Mouse (Mus musculus) neural tube, embryonic 12.5 days (tissue): ENCODE data around the gene Wdr41. TPM values are rescaled to one million over a fixed set of nuclear protein-coding genes. Genes with fewer than 3 reads are reported as not detected.
A peak's percentile ranks its signal among the peaks of the same experiment; 100 is the strongest.

Experiments
- ATAC-seq: fragments of 200-750 bp; cut with Nextera tagmentation; 2 replicates; pipeline ENCODE4 v1.8.0; 2017; ENCODE audit warnings: low read depth, mild to moderate bottlenecking, moderate TSS enrichment, moderate library complexity; ENCODE audit not compliant: low FRiP score
- H3K27ac ChIP-seq: fragments of 300-500 bp; sonication (generic); 2 replicates; pipeline ENCODE4 v1.5.1; 2016
- H3K27me3 ChIP-seq: fragments of 300-500 bp; sonication (generic); replicated peaks from 2 replicates; pipeline ENCODE4 v1.6.1; 2016; ENCODE audit warnings: mild to moderate bottlenecking
- H3K36me3 ChIP-seq: fragments of 300-500 bp; sonication (generic); 2 replicates; pipeline ENCODE4 v1.6.1; 2016; ENCODE audit warnings: mild to moderate bottlenecking
- H3K4me1 ChIP-seq: fragments of 300-500 bp; sonication (generic); 2 replicates; pipeline ENCODE4 v1.6.1; 2016
- H3K4me2 ChIP-seq: fragments of 300-500 bp; sonication (generic); replicated peaks from 2 replicates; pipeline ENCODE4 v1.6.1; 2016; ENCODE audit warnings: mild to moderate bottlenecking
- H3K4me3 ChIP-seq: fragments of 300-500 bp; sonication (generic); 2 replicates; pipeline ENCODE4 v1.5.1; 2016
- H3K9ac ChIP-seq: fragments of 300-500 bp; sonication (generic); 2 replicates; pipeline ENCODE4 v1.6.1; 2016; ENCODE audit warnings: mild to moderate bottlenecking
- H3K9me3 ChIP-seq: fragments of 300-500 bp; sonication (generic); 2 replicates; pipeline ENCODE4 v1.6.1; 2016; ENCODE audit warnings: mild to moderate bottlenecking
- WGBS: fragments of 180-500 bp; shearing (Covaris S2); methylation state at CpG from one replicate; pipeline ENCODE4 v1.1.7; 2016; 5-methylcytosine and 5-hydroxymethylcytosine counted together
- polyA plus RNA-seq: library from polyadenylated mRNA; unstranded; fragments of >200 nt; fragmentation: Nextera tagmentation; extraction: Ambion mirVana; gene quantifications from 2 replicates; pipeline ENCODE4 v1.2.1, GENCODE M21; 2016

Wdr41 gene
- polyA plus RNA-seq, 1 experiment from 2014 or later: 24.5 TPM

GRCm38 (mm10) chr13:95009261-95009660 lies 33.1 kb downstream of the Wdr41 start:
- WGBS: 87% methylated on average over 7 of the region's 7 CpGs
- Histone ChIP-seq H3K4me3 (no peak overlapping the region), H3K36me3 (no peaks in the 10 kb centered on the region), H3K9ac (no peak overlapping the region), H3K27ac (no peak overlapping the region), H3K9me3 (no peaks in the 10 kb centered on the region), H3K27me3 (no peaks in the 10 kb centered on the region), H3K4me2 (no peak overlapping the region), H3K4me1 (no peaks in the 10 kb centered on the region)
- ATAC-seq: no peak

GRCm38 (mm10) chr13:95011546-95012257 lies 35.6 kb downstream of the Wdr41 start:
- ATAC-seq: no peak
- WGBS: 91% methylated on average over 7 of the region's 7 CpGs
- H3K4me2 ChIP-seq: no peak overlapping the region

GRCm38 (mm10) chr13:95017278-95017677 lies 41.1 kb downstream of the Wdr41 start:
- H3K4me3 ChIP-seq: no peak overlapping the region
- no peak overlapping the region for H3K9ac ChIP-seq
- H3K27ac ChIP-seq: no peak overlapping the region
- H3K36me3 ChIP-seq: 0 out of 2 replicates have a peak, but pooled peaks cover 2% of the 10 kb centered on the region
- H3K4me2 ChIP-seq: no peak overlapping the region
- 89% methylated on average over 6 of the region's 6 CpGs for WGBS
- peaks cover 4% of the 10 kb centered on the region; the same call in 1 of the 2 replicates for H3K4me1 ChIP-seq
- no peaks in the 10 kb centered on the region; the same call in 1 of the 2 replicates for H3K27me3 ChIP-seq
- ATAC-seq: no peak
- H3K9me3 ChIP-seq: no peaks in the 10 kb centered on the region

More at GRCm38 (mm10) chr13:95011546-95012257, 35.6 kb downstream of the Wdr41 start:
- Histone ChIP-seq H3K36me3 (no peaks in the 10 kb centered on the region), H3K27ac (no peak overlapping the region), H3K9ac (no peak overlapping the region), H3K4me1 (no peaks in the 10 kb centered on the region), H3K9me3 (no peaks in the 10 kb centered on the region), H3K4me3 (no peak overlapping the region), H3K27me3 (no peaks in the 10 kb centered on the region; the same call in 1 of the 2 replicates)

- peak overlapping the region; percentile 36; the same call in 1 of the 2 replicates for H3K4me2 ChIP-seq
- H3K27me3 ChIP-seq: no peaks in the 10 kb centered on the region; the same call in 1 of the 2 replicates
- peaks cover 4% of the 10 kb centered on the region; the same call in 1 of the 2 replicates for H3K4me1 ChIP-seq
- H3K9me3 ChIP-seq: no peaks in the 10 kb centered on the region
- peak; percentile 88 for ATAC-seq
- H3K27ac ChIP-seq: no peak overlapping the region
- H3K4me3 ChIP-seq: no peak overlapping the region
- no peak overlapping the region for H3K9ac ChIP-seq
- 0 out of 2 replicates have a peak, but pooled peaks cover 2% of the 10 kb centered on the region for H3K36me3 ChIP-seq
- 6% methylated on average over 9 of the region's 9 CpGs for WGBS
Measured at GRCm38 (mm10) chr13:95017916-95018315, 41.8 kb downstream of the Wdr41 start.

GRCm38 (mm10) chr13:95019345-95019744 lies 43.2 kb downstream of the Wdr41 start:
- Histone ChIP-seq H3K4me1 (peaks cover 4% of the 10 kb centered on the region; the same call in 1 of the 2 replicates), H3K9ac (no peak overlapping the region), H3K36me3 (0 out of 2 replicates have a peak, but pooled peaks cover 2% of the 10 kb centered on the region), H3K27me3 (no peaks in the 10 kb centered on the region; the same call in 1 of the 2 replicates), H3K27ac (no peak overlapping the region), H3K4me3 (no peak overlapping the region), H3K9me3 (no peaks in the 10 kb centered on the region), H3K4me2 (no peak overlapping the region)
- WGBS: 82% methylated on average over 6 of the region's 6 CpGs
- ATAC-seq: no peak

GRCm38 (mm10) chr13:95020216-95020615 lies 44.1 kb downstream of the Wdr41 start:
- no peak overlapping the region for H3K27ac ChIP-seq
- no peak for ATAC-seq
- H3K4me1 ChIP-seq: peaks cover 4% of the 10 kb centered on the region; the same call in 1 of the 2 replicates
- WGBS: 83% methylated on average over 6 of the region's 6 CpGs
- no peaks in the 10 kb centered on the region; the same call in 1 of the 2 replicates for H3K27me3 ChIP-seq
- no peak overlapping the region for H3K9ac ChIP-seq
- no peaks in the 10 kb centered on the region for H3K9me3 ChIP-seq
- 0 out of 2 replicates have a peak, but pooled peaks cover 2% of the 10 kb centered on the region for H3K36me3 ChIP-seq
- H3K4me2 ChIP-seq: no peak overlapping the region
- H3K4me3 ChIP-seq: no peak overlapping the region

- H3K36me3 ChIP-seq: no peaks in the 10 kb centered on the region
- H3K4me2 ChIP-seq: no peak overlapping the region
- H3K27ac ChIP-seq: no peak overlapping the region
- WGBS: 90% methylated on average over 6 of the region's 6 CpGs
- H3K9me3 ChIP-seq: no peaks in the 10 kb centered on the region
- H3K9ac ChIP-seq: no peak overlapping the region
- no peak for ATAC-seq
- no peaks in the 10 kb centered on the region for H3K27me3 ChIP-seq
- no peaks in the 10 kb centered on the region for H3K4me1 ChIP-seq
- H3K4me3 ChIP-seq: no peak overlapping the region
Measured at GRCm38 (mm10) chr13:95030828-95031227, 54.7 kb downstream of the Wdr41 start.

GRCm38 (mm10) chr13:95032127-95032831 lies 56.1 kb downstream of the Wdr41 start:
- Histone ChIP-seq H3K36me3 (no peaks in the 10 kb centered on the region), H3K27me3 (no peaks in the 10 kb centered on the region), H3K9me3 (no peaks in the 10 kb centered on the region), H3K4me1 (no peaks in the 10 kb centered on the region), H3K9ac (no peak overlapping the region), H3K4me3 (no peak overlapping the region), H3K27ac (no peak overlapping the region), H3K4me2 (no peak overlapping the region)
- no peak for ATAC-seq
- 60% methylated on average over 17 of the region's 17 CpGs for WGBS

- Histone ChIP-seq H3K27me3 (no peaks in the 10 kb centered on the region), H3K9me3 (no peaks in the 10 kb centered on the region), H3K9ac (no peak overlapping the region), H3K4me3 (no peak overlapping the region), H3K4me1 (no peaks in the 10 kb centered on the region), H3K27ac (no peak overlapping the region), H3K36me3 (no peaks in the 10 kb centered on the region), H3K4me2 (no peak overlapping the region)
- 91% methylated on average over 6 of the region's 6 CpGs for WGBS
- ATAC-seq: no peak
Measured at GRCm38 (mm10) chr13:95032973-95033372, 56.8 kb downstream of the Wdr41 start.

- Histone ChIP-seq H3K4me2 (no peak overlapping the region), H3K9me3 (no peaks in the 10 kb centered on the region), H3K4me1 (no peaks in the 10 kb centered on the region), H3K9ac (no peak overlapping the region), H3K36me3 (no peaks in the 10 kb centered on the region), H3K4me3 (no peak overlapping the region), H3K27me3 (no peaks in the 10 kb centered on the region), H3K27ac (no peak overlapping the region)
- 81% methylated on average over 9 of the region's 9 CpGs for WGBS
- ATAC-seq: no peak
Measured at GRCm38 (mm10) chr13:95034094-95034493, 58.0 kb downstream of the Wdr41 start.

GRCm38 (mm10) chr13:95034715-95035114 lies 58.6 kb downstream of the Wdr41 start:
- H3K4me3 ChIP-seq: no peak overlapping the region
- no peak overlapping the region for H3K4me2 ChIP-seq
- no peaks in the 10 kb centered on the region for H3K27me3 ChIP-seq
- no peak for ATAC-seq
- no peaks in the 10 kb centered on the region for H3K4me1 ChIP-seq
- H3K9ac ChIP-seq: no peak overlapping the region
- WGBS: 83% methylated on average over 2 of the region's 2 CpGs
- H3K27ac ChIP-seq: no peak overlapping the region
- H3K36me3 ChIP-seq: no peaks in the 10 kb centered on the region
- H3K9me3 ChIP-seq: no peaks in the 10 kb centered on the region

- Histone ChIP-seq H3K4me3 (no peak overlapping the region), H3K36me3 (no peaks in the 10 kb centered on the region), H3K4me2 (no peak overlapping the region), H3K4me1 (no peaks in the 10 kb centered on the region), H3K27ac (no peak overlapping the region), H3K27me3 (no peaks in the 10 kb centered on the region), H3K9ac (no peak overlapping the region), H3K9me3 (no peaks in the 10 kb centered on the region)
- no peak for ATAC-seq
- 83% methylated on average over 4 of the region's 4 CpGs for WGBS
Measured at GRCm38 (mm10) chr13:95038200-95038599, 62.1 kb downstream of the Wdr41 start.
